Mouse (Mus musculus): ENCODE results near the gene Ing1. TPM values are rescaled to one million over a fixed set of nuclear protein-coding genes. Genes with fewer than 3 reads are reported as not detected.
"Not testable (repeated sequence)": the region's sequence is repeated elsewhere in the genome, so short reads cannot be mapped to it uniquely, and the experiment has no call there.

Gene Ing1
- polyA plus RNA-seq, 1 experiment = 42.2 TPM

DNA sequence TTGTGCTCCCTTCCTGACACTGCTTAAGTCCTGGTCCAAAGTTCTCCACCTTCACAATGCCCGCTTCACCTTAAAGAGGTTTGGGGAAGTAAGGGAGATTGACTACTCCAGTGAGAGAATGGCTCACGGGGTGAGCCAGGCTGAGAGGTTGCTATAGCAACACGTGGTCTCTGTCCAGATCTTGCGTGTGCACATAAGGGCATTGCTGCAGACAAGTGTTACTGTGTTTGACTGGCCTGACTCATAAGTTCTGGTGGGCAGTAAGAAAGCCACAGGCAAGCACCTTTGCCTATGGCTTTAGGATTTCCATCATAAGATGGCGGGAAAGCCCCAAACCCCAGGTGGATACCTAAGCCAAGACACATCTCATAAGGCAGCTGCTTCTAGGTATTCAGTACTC lies 8.9 kb downstream of the Ing1 start:
- H3K4me3 ChIP-seq (replicated peaks; ENCODE audit: insufficient read depth, low read depth, low read length) = no peak overlapping the region

GRCm38 (mm10) chr8:11564721-11565120 lies 9.3 kb downstream of the Ing1 start:
- Histone ChIP-seq H3K4me3 (replicated peaks; ENCODE audit: insufficient read depth, low read depth, low read length) (no peak overlapping the region), H3K27me3 (ENCODE audit: control insufficient read depth, insufficient read depth, low read length) (no peaks in the 10 kb centered on the region), H3K27ac (ENCODE audit: insufficient read depth, low read length) (no peak overlapping the region), H3K4me1 (ENCODE audit: control insufficient read depth, insufficient read depth, low read length) (peaks cover 3% of the 10 kb centered on the region; the same call in 1 of the 2 replicates)
- no peak for TF ChIP-seq CTCF (IDR thresholded peaks at IDR 0.05; ENCODE audit: borderline replicate concordance, insufficient read depth, low read depth, low read length)
- TF ChIP-seq POLR2A (IDR thresholded peaks at IDR 0.05; ENCODE audit: borderline replicate concordance, insufficient read depth, low read length) = no peak
- WGBS = 80% methylated on average over 7 of the region's 7 CpGs
- DNase-seq = no peak

More for the DNA sequence above, 8.9 kb downstream of the Ing1 start:
- TF ChIP-seq CTCF (IDR thresholded peaks at IDR 0.05; ENCODE audit: borderline replicate concordance, insufficient read depth, low read depth, low read length) = no peak
- TF ChIP-seq POLR2A (IDR thresholded peaks at IDR 0.05; ENCODE audit: borderline replicate concordance, insufficient read depth, low read length) = no peak
- 65% methylated on average over 5 of the region's 5 CpGs for WGBS
- H3K4me1 ChIP-seq (ENCODE audit: control insufficient read depth, insufficient read depth, low read length) = peaks cover 3% of the 10 kb centered on the region; the same call in 1 of the 2 replicates
- no peaks in the 10 kb centered on the region for H3K27me3 ChIP-seq (ENCODE audit: control insufficient read depth, insufficient read depth, low read length)
- H3K27ac ChIP-seq (ENCODE audit: insufficient read depth, low read length) = no peak overlapping the region
- no peak for DNase-seq

DNA sequence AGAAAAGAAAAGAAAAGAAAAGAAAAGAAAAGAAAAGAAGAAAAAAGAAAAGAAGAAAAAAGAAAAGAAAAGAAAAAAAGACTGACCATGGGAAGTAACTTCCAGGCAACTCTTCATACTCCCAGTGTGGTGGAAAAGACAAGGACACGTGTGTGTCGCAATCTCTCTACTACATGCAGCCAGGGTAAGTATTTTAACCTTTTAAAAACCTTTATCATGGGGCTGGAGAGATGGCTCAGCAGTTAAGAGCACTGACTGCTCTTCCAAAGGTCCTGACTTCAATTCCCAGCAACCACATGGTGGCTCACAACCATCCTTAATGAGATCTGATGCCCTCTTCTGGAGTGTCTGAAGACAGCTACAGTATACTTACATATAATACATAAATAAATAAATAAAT lies 12.8 kb downstream of the Ing1 start:
- WGBS = 96% methylated on average over 2 of the region's 2 CpGs
- H3K27me3 ChIP-seq (ENCODE audit: control insufficient read depth, insufficient read depth, low read length); H3K27ac ChIP-seq (ENCODE audit: insufficient read depth, low read length); DNase-seq; H3K4me3 ChIP-seq (replicated peaks; ENCODE audit: insufficient read depth, low read depth, low read length); H3K4me1 ChIP-seq (ENCODE audit: control insufficient read depth, insufficient read depth, low read length): not testable (repeated sequence)

DNA sequence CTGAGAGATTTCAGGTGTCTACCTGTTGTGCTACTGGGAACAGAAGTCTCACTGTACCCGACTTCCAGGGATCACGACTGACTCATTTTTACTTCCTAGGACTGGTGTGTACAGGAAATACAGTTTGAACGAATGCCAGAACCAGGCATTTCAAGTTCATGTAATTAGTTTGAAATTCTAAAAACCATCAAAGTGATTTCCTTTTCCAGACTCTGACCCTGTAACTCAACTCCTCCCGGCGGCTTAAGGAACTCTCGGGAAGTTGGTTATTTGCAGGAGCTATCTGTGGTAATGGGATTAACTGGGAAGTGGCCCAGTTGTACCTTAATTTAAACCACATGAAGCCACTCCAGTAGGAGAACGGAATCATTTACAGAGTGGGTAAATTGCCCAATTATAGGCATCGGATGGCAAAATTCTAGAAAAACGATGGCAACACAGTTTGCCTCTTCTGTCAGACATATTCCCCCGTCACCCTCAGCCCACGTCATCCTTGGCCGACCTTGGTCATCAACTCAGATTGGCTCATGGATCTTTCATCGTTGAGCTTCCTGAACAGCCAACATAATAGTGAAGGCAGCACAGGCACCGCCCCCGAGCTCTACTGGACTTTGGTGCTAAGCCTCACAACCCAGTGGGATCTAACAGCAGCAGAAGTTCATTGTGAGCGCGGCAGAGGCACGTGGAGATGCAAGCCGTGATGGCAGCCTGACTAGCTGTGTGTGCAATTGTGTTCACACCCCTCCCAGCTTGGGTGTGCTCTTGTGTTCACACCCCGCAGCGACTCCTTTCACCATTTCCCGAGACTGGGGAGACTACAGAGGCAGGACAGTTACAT lies 14.1 kb downstream of the Ing1 start:
- WGBS = 89% methylated on average over 22 of the region's 22 CpGs
- H3K27ac ChIP-seq (ENCODE audit: insufficient read depth, low read length) = no peak overlapping the region

DNA sequence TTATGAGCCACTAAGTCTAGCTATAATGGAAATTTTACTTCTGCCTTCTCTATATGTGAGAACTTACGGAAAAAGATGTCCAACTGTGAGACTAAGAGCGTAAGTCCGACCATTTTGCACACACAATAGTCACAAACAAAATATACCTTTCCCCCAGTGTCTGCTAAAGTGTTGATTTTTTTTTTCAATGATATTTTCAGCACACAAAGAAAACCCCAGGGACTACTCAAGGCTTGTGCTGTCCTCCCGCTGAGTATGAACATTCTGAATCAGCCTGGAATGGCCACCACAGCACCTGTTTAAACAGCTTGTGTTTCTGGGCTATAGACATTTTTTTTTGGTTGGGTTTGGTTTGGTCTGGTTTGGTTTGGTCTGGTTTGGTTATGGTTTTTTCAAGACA lies 15.4 kb downstream of the Ing1 start:
- no peak for DNase-seq
- Histone ChIP-seq H3K4me1 (ENCODE audit: control insufficient read depth, insufficient read depth, low read length) (no peaks in the 10 kb centered on the region), H3K4me3 (replicated peaks; ENCODE audit: insufficient read depth, low read depth, low read length) (no peak overlapping the region), H3K27me3 (ENCODE audit: control insufficient read depth, insufficient read depth, low read length) (no peaks in the 10 kb centered on the region), H3K27ac (ENCODE audit: insufficient read depth, low read length) (no peak overlapping the region)
- 90% methylated on average over 4 of the region's 4 CpGs for WGBS
- TF ChIP-seq POLR2A (IDR thresholded peaks at IDR 0.05; ENCODE audit: borderline replicate concordance, insufficient read depth, low read length) = no peak
- no peak for TF ChIP-seq CTCF (IDR thresholded peaks at IDR 0.05; ENCODE audit: borderline replicate concordance, insufficient read depth, low read depth, low read length)

More for the DNA sequence above, 14.1 kb downstream of the Ing1 start:
- DNase-seq = no peak
- no peak overlapping the region for H3K4me3 ChIP-seq (replicated peaks; ENCODE audit: insufficient read depth, low read depth, low read length)
- H3K4me1 ChIP-seq (ENCODE audit: control insufficient read depth, insufficient read depth, low read length) = no peaks in the 10 kb centered on the region
- no peaks in the 10 kb centered on the region for H3K27me3 ChIP-seq (ENCODE audit: control insufficient read depth, insufficient read depth, low read length)
- TF ChIP-seq POLR2A (IDR thresholded peaks at IDR 0.05; ENCODE audit: borderline replicate concordance, insufficient read depth, low read length) (no peak), CTCF (IDR thresholded peaks at IDR 0.05; ENCODE audit: borderline replicate concordance, insufficient read depth, low read depth, low read length) (no peak)

- no peak overlapping the region for H3K4me3 ChIP-seq (replicated peaks; ENCODE audit: insufficient read depth, low read depth, low read length)
- 88% methylated on average over 10 of the region's 10 CpGs for WGBS
- no peak for DNase-seq
- TF ChIP-seq POLR2A (IDR thresholded peaks at IDR 0.05; ENCODE audit: borderline replicate concordance, insufficient read depth, low read length) = no peak
- no peak for TF ChIP-seq CTCF (IDR thresholded peaks at IDR 0.05; ENCODE audit: borderline replicate concordance, insufficient read depth, low read depth, low read length)
- H3K4me1 ChIP-seq (ENCODE audit: control insufficient read depth, insufficient read depth, low read length) = no peaks in the 10 kb centered on the region
- no peaks in the 10 kb centered on the region for H3K27me3 ChIP-seq (ENCODE audit: control insufficient read depth, insufficient read depth, low read length)
- H3K27ac ChIP-seq (ENCODE audit: insufficient read depth, low read length) = no peak overlapping the region
Observed at GRCm38 (mm10) chr8:11571950-11572349, 16.6 kb downstream of the Ing1 start.

GRCm38 (mm10) chr8:11572428-11572827 lies 17.1 kb downstream of the Ing1 start:
- TF ChIP-seq POLR2A (IDR thresholded peaks at IDR 0.05; ENCODE audit: borderline replicate concordance, insufficient read depth, low read length) (no peak), CTCF (IDR thresholded peaks at IDR 0.05; ENCODE audit: borderline replicate concordance, insufficient read depth, low read depth, low read length) (no peak)
- no peak overlapping the region for H3K27ac ChIP-seq (ENCODE audit: insufficient read depth, low read length)
- no peaks in the 10 kb centered on the region for H3K27me3 ChIP-seq (ENCODE audit: control insufficient read depth, insufficient read depth, low read length)
- no peak overlapping the region for H3K4me3 ChIP-seq (replicated peaks; ENCODE audit: insufficient read depth, low read depth, low read length)
- no peak for DNase-seq
- no peaks in the 10 kb centered on the region for H3K4me1 ChIP-seq (ENCODE audit: control insufficient read depth, insufficient read depth, low read length)
- whole genome bisulfite sequencing = 63% methylated on average over 6 of the region's 6 CpGs

- Histone ChIP-seq H3K4me3 (replicated peaks; ENCODE audit: insufficient read depth, low read depth, low read length) (no peak overlapping the region), H3K4me1 (ENCODE audit: control insufficient read depth, insufficient read depth, low read length) (no peaks in the 10 kb centered on the region), H3K27me3 (ENCODE audit: control insufficient read depth, insufficient read depth, low read length) (no peaks in the 10 kb centered on the region), H3K27ac (ENCODE audit: insufficient read depth, low read length) (no peak overlapping the region)
- no peak for TF ChIP-seq CTCF (IDR thresholded peaks at IDR 0.05; ENCODE audit: borderline replicate concordance, insufficient read depth, low read depth, low read length)
- no peak for TF ChIP-seq POLR2A (IDR thresholded peaks at IDR 0.05; ENCODE audit: borderline replicate concordance, insufficient read depth, low read length)
- DNase-seq = no peak
- 82% methylated on average over 9 of the region's 9 CpGs for WGBS
Observed at GRCm38 (mm10) chr8:11574911-11575603, 19.7 kb downstream of the Ing1 start.
